Mouse (Mus musculus) cerebellum, adult 2 months (tissue): ENCODE measurements around the gene Zscan5b. TPM values are rescaled to one million over a fixed set of nuclear protein-coding genes. Genes with fewer than 3 reads are reported as not detected.
"Not testable (repeated sequence)": the region's sequence is repeated elsewhere in the genome, so short reads cannot be mapped to it uniquely, and the experiment has no call there.

Experiments used
- DNase-seq, 2 experiments: peaks; one replicate each; pipeline ENCODE4 v3.0.0; 2021
- H3K27ac ChIP-seq: fragments of 200-500 bp; 2 replicates; pipeline ENCODE4 v1.5.1; 2012; ENCODE audit warnings: low read length, control low read depth, inconsistent platforms; ENCODE audit not compliant: insufficient read depth
- H3K27me3 ChIP-seq: fragments of 200-500 bp; 2 replicates; pipeline ENCODE4 v1.6.1; 2012; ENCODE audit warnings: inconsistent platforms, mild to moderate bottlenecking, low read length, moderate library complexity; ENCODE audit not compliant: control insufficient read depth, insufficient read depth
- H3K4me1 ChIP-seq: fragments of 200-500 bp; 2 replicates; pipeline ENCODE4 v1.6.1; 2011; ENCODE audit warnings: low read length; ENCODE audit not compliant: control insufficient read depth, insufficient read depth
- H3K4me3 ChIP-seq: fragments of 200-500 bp; replicated peaks from 2 replicates; pipeline ENCODE3; 2011; ENCODE audit warnings: mild to moderate bottlenecking, low read depth, low read length, control low read depth; ENCODE audit not compliant: insufficient read depth
- CTCF ChIP-seq: fragments of 200-500 bp; IDR thresholded peaks from 2 replicates; pipeline ENCODE4 v1.5.1; 2011; ENCODE audit warnings: low read depth, mild to moderate bottlenecking, control low read depth, low read length, moderate library complexity, borderline replicate concordance; ENCODE audit not compliant: insufficient read depth
- POLR2A ChIP-seq: fragments of 200-500 bp; IDR thresholded peaks from 2 replicates; pipeline ENCODE4 v1.6.1; 2011; ENCODE audit warnings: low read length, control low read depth, borderline replicate concordance; ENCODE audit not compliant: insufficient read depth
- WGBS: fragments of 180-500 bp; shearing (Covaris S2); methylation state at CpG from one replicate; pipeline ENCODE4 v1.1.7; 2018; 5-methylcytosine and 5-hydroxymethylcytosine counted together
- polyA plus RNA-seq: library from polyadenylated mRNA; depleted of rRNA; stranded (reverse); fragments of >200 nt; gene quantifications from 2 replicates; pipeline ENCODE4 v1.2.3, GENCODE M21; 2012

Zscan5b gene
- polyA plus RNA-seq, 1 experiment = not detected

DNA sequence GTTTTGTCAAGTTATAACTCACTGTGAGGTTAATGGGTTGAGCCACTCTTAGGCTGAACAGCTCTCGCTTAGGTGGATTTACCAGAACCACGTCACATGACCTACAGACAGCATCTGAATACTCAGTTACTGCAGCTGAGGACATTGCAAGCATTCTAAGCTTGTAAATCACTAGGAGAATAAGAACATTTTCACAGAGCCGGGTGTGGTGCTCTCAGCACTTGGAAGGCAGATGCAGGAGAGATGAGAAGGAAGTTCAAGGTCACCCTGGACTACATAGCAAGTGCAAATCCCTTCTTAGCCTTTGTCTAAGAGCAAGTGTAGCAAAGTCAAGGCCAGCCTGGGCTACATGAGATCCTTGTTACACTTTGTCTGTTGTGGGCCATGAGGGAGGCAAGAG is 17.9 kb upstream of the Zscan5b start:
- Histone ChIP-seq H3K4me1 (no peaks in the 10 kb centered on the region), H3K4me3 (no peak overlapping the region), H3K27me3 (no peaks in the 10 kb centered on the region), H3K27ac (no peak overlapping the region)
- TF ChIP-seq POLR2A (no peak), CTCF (no peak)
- no peak for DNase-seq
- WGBS = 81% methylated on average over 3 of the region's 3 CpGs

DNA sequence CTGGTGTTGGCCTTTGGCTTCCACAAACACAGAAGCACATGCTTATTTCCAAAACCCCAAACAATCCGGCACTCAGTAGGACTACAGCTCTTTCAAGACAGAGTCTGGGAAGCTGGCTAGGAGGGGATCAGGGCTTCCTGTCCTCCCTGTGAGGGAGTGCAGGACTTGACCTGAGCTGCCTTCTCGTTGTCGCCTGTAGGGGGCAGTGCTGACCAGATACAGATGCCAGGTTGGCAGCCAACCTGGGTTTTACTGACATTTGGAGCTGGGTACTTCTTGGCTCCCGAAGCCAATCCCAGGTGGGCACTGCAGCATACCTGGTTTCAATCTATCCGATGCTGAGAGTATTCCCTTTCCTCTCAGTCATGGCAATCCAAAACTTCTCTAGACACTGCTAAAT is 8.9 kb upstream of the Zscan5b start:
- peak; percentile 14 to 33 for DNase-seq
- Histone ChIP-seq H3K27ac (no peak overlapping the region), H3K27me3 (no peaks in the 10 kb centered on the region), H3K4me3 (no peak overlapping the region), H3K4me1 (no peaks in the 10 kb centered on the region)
- 47% methylated on average over 5 of the region's 5 CpGs for WGBS
- TF ChIP-seq CTCF = peak; percentile 51
- no peak for TF ChIP-seq POLR2A

GRCm38 (mm10) chr7:6214691-6215090 is 7.4 kb upstream of the Zscan5b start:
- H3K27me3 ChIP-seq, H3K4me3 ChIP-seq, H3K4me1 ChIP-seq, H3K27ac ChIP-seq, DNase-seq: not testable (repeated sequence)
- WGBS = 64% methylated on average over 4 of the region's 4 CpGs

- WGBS = 42% methylated on average over 3 of the region's 3 CpGs
- H3K27me3 ChIP-seq = no peaks in the 10 kb centered on the region
- no peak for DNase-seq
- no peaks in the 10 kb centered on the region for H3K4me1 ChIP-seq
- H3K4me3 ChIP-seq = no peak overlapping the region
- no peak for TF ChIP-seq POLR2A
- TF ChIP-seq CTCF = no peak
- no peak overlapping the region for H3K27ac ChIP-seq
These were observed 1.9 kb upstream of the Zscan5b start for GRCm38 (mm10) chr7:6220147-6220546.

- H3K4me1 ChIP-seq, H3K4me3 ChIP-seq, H3K27ac ChIP-seq, H3K27me3 ChIP-seq: not testable (repeated sequence)
- WGBS = 49% methylated on average over 8 of the region's 8 CpGs
- peak; percentile 12 to 30 for DNase-seq
These were observed 6.4 kb downstream of the Zscan5b start for GRCm38 (mm10) chr7:6228491-6228890.

GRCm38 (mm10) chr7:6239787-6240186 is 17.7 kb downstream of the Zscan5b start:
- 48% methylated on average over 11 of the region's 11 CpGs for whole genome bisulfite sequencing
- Histone ChIP-seq H3K27ac (no peak overlapping the region), H3K4me1 (no peaks in the 10 kb centered on the region), H3K27me3 (no peaks in the 10 kb centered on the region), H3K4me3 (no peak overlapping the region)
- no peak for TF ChIP-seq CTCF
- no peak for TF ChIP-seq POLR2A
- DNase-seq = peak in 1 of 2 experiments; percentile 8

- 27% methylated on average over 1 of the region's 1 CpGs for WGBS
- peak; percentile 56 for TF ChIP-seq CTCF
- H3K27ac ChIP-seq, H3K4me3 ChIP-seq, H3K27me3 ChIP-seq, H3K4me1 ChIP-seq: not testable (repeated sequence)
- DNase-seq = peak; percentile 31 to 37
These were observed 18.9 kb downstream of the Zscan5b start for GRCm38 (mm10) chr7:6240841-6241425.

DNA sequence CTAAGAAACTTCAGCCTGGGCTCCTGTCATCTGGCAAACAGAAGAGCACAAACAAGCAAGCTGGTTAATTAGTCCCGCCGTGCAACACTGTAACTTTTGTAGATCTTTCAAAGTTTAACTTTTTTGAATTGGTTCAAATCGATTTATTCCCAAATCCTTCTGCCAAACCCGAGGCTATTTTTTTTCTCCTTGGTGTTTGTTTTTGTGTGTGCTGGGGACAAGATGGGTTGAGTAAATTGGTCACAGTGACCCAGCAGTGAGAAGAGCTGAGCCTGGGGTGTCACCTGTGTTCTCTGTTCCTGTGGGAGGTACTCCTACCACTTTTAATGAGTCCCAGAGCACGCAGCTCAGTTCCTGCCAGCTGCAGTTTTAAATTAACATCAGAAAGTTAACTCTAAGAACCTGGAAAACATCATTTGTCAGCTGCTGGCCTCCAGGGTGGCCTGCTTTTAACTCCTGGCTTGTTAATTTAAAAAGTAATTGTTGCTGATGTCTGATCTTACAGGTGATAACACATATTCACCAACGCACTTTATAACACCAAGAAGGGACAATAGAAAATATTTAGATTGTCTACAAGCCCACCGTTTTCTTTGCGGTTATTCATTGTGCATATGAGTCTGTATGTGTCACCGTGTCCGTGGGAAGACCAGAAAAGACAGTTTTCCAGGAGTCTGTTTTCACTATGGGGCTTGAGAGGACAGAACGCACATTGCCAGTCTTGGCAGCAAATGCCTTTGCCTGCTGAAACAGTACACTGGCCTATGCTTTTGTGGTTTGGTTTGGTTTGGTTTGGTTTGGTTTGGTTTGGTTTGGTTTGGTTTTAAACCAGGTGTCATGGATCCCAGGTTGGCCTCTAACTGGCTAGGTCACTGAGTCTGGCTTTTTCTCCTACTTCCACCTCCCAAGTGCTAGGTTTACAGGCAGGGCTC is 22.5 kb downstream of the Zscan5b start:
- 57% methylated on average over 11 of the region's 11 CpGs for WGBS
- TF ChIP-seq POLR2A (no peak), CTCF (no peak)

More for the DNA sequence above, 22.5 kb downstream of the Zscan5b start:
- Histone ChIP-seq H3K27ac (no peak overlapping the region), H3K4me3 (no peak overlapping the region), H3K27me3 (no peaks in the 10 kb centered on the region), H3K4me1 (no peaks in the 10 kb centered on the region)
- no peak for DNase-seq
